Mouse (Mus musculus): ENCODE measurements around the gene Cyp4a12a.
"Not testable (repeated sequence)": the region's sequence is repeated elsewhere in the genome, so short reads cannot be mapped to it uniquely, and the experiment has no call there.

DNA sequence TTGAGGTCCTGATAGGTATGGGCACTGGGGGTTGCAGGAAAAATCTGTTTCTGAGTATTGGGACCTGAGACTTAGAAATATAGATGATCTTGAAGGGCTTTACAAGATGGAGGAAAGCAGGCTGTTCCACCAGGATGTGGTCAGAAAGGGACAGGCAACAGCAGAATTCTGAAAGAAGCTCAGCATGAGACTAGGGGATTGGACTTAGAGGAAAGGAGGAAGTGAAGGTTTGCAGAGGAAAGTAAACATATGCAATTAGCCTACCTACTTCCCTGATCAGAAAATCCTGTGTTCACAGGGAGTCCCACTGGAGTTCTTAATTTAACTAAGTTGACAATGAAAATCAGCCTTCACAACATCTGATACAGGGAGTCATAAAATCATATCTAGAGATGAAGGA lies 26.9 kb downstream of the Cyp4a12a start:
- TF ChIP-seq ZNF384 (IDR thresholded peaks at IDR 0.05; ENCODE audit: low read depth, low read length); TAL1 (IDR thresholded peaks at IDR 0.05; ENCODE audit: low read length); TBP (IDR thresholded peaks at IDR 0.05; ENCODE audit: low read depth, low read length): not testable (repeated sequence)

Measured in MEL (cell line).